Mouse (Mus musculus) T-cell, adult 2 months (primary cell): Measurements from ENCODE around the gene Prpf8.
A peak's percentile ranks its signal among the peaks of the same experiment; 100 is the strongest.
"Not testable (repeated sequence)": the region's sequence is repeated elsewhere in the genome, so short reads cannot be mapped to it uniquely, and the experiment has no call there.

Experiments used
- DNase-seq: peaks from one replicate; pipeline ENCODE4 v3.0.0; 2022; ENCODE audit warnings: low spot score

The Prpf8 gene

GRCm38 (mm10) chr11:75486601-75487285, at the start of gene Prpf8:
Prpf8 (plus strand) TSS chr11:75486816.
- DNase-seq = peak; percentile 97

- DNase-seq = no peak
These were observed 48.4 kb upstream of the Prpf8 start for GRCm38 (mm10) chr11:75438194-75438593.

GRCm38 (mm10) chr11:75438804-75439203, 47.8 kb upstream of the Prpf8 start:
- no peak for DNase-seq

GRCm38 (mm10) chr11:75439363-75439762, 47.3 kb upstream of the Prpf8 start, which contains the start of gene Serpinf2:
Serpinf2 (minus strand) TSS chr11:75439591.
- DNase-seq = no peak

- DNase-seq = no peak
These were observed 46.7 kb upstream of the Prpf8 start for GRCm38 (mm10) chr11:75439951-75440350.

- DNase-seq = no peak
These were observed 45.6 kb upstream of the Prpf8 start for GRCm38 (mm10) chr11:75441034-75441433.

- no peak for DNase-seq
These were observed 45.0 kb upstream of the Prpf8 start for GRCm38 (mm10) chr11:75441601-75442000.

- DNase-seq = no peak
These were observed 42.9 kb upstream of the Prpf8 start for GRCm38 (mm10) chr11:75443711-75444110.

- DNase-seq = no peak
These were observed 38.0 kb upstream of the Prpf8 start for GRCm38 (mm10) chr11:75448575-75448974.

GRCm38 (mm10) chr11:75449695-75450094, 36.9 kb upstream of the Prpf8 start:
- DNase-seq = no peak

- no peak for DNase-seq
These were observed 36.2 kb upstream of the Prpf8 start for GRCm38 (mm10) chr11:75450304-75450908.

GRCm38 (mm10) chr11:75450936-75451335, 35.7 kb upstream of the Prpf8 start:
- DNase-seq = no peak

GRCm38 (mm10) chr11:75452081-75452480, 34.5 kb upstream of the Prpf8 start:
- no peak for DNase-seq

GRCm38 (mm10) chr11:75452812-75453557, 33.6 kb upstream of the Prpf8 start:
- DNase-seq = no peak

- peak; percentile 87 for DNase-seq
These were observed 32.4 kb upstream of the Prpf8 start, which contains the start of gene Wdr81 for GRCm38 (mm10) chr11:75453991-75454930. Wdr81 (minus strand) TSS chr11:75454717.

GRCm38 (mm10) chr11:75455041-75455736, 31.4 kb upstream of the Prpf8 start:
- no peak for DNase-seq

- DNase-seq = not testable (repeated sequence)
These were observed 30.6 kb upstream of the Prpf8 start for GRCm38 (mm10) chr11:75455971-75456370.

GRCm38 (mm10) chr11:75456440-75456871, 30.2 kb upstream of the Prpf8 start:
- DNase-seq = no peak

GRCm38 (mm10) chr11:75458169-75458568, 28.4 kb upstream of the Prpf8 start:
- DNase-seq = no peak

- DNase-seq = no peak
These were observed 28.0 kb upstream of the Prpf8 start for GRCm38 (mm10) chr11:75458628-75459041.

GRCm38 (mm10) chr11:75459141-75459711, 27.4 kb upstream of the Prpf8 start:
- DNase-seq = no peak
